Comparison of ENCODE assay signal across 8 mouse cellular contexts in genomic region chr13:58214346-58215252, GRCm38 (mm10). TPM values are rescaled to one million over a fixed set of nuclear protein-coding genes. Genes with fewer than 3 reads are reported as not detected.
DNase-seq lines count a peak whose midpoint lies in the region; ATAC-seq and TF ChIP-seq lines count a peak whose summit lies in the region.

No protein-coding gene starts in this region.

- no peak for DNase-seq in frontal cortex, postnatal 36 days (ENCODE audit: low spot score in 2 of 2)
- peak; percentile 44 for DNase-seq in embryo, embryonic 10.5 days (ENCODE audit: low spot score)
- peak; percentile 6 to 7 for DNase-seq in heart, postnatal 36 days
- DNase-seq in liver, embryonic 13.5 days, result peak; percentile 15
- DNase-seq in neural tube, embryonic 11.5 days (ENCODE audit: low spot score), result peak; percentile 12
- DNase-seq in adrenal gland, postnatal 14 days, result no peak

- no peaks in the 10 kb centered on the region for H3K9me3 ChIP-seq in E14TG2a.4 (ENCODE audit: low read length)
- no peaks in the 10 kb centered on the region for H3K9me3 ChIP-seq in liver, embryonic 13.5 days (replicated peaks)
- no peaks in the 10 kb centered on the region for H3K9me3 ChIP-seq in neural tube, embryonic 11.5 days (ENCODE audit: control insufficient read depth, low read length)

- intact Hi-C loops in heart, postnatal 36 days (cut with DNase I), result loop anchor here (1.0 to 5.0 kb wide), 2 partner anchors 57 to 86 kb away; partner anchors contain the start of genes Hnrnpa0 and Idnk

- peak overlapping the region; percentile 98 for H3K9ac ChIP-seq in liver, embryonic 13.5 days
- H3K9ac ChIP-seq in neural tube, embryonic 11.5 days (ENCODE audit: low read length), result peak overlapping the region; percentile 94

- peaks cover 8% of the 10 kb centered on the region; the same call in 1 of the 2 replicates for H3K27me3 ChIP-seq in E14TG2a.4 (ENCODE audit: insufficient read depth, low read length)
- H3K27me3 ChIP-seq in liver, embryonic 13.5 days, result no peaks in the 10 kb centered on the region
- H3K27me3 ChIP-seq in neural tube, embryonic 11.5 days (ENCODE audit: control insufficient read depth, insufficient read depth, low read length), result no peaks in the 10 kb centered on the region

- peak; percentile 38; the same call in 1 of the 2 replicates for ATAC-seq in frontal cortex, adult (ENCODE audit: low TSS enrichment)
- ATAC-seq in liver, embryonic 13.5 days (ENCODE audit: low read depth), result peak; percentile 71
- peak; percentile 75 for ATAC-seq in neural tube, embryonic 11.5 days (ENCODE audit: insufficient read depth, low FRiP score, low TSS enrichment)

- peak overlapping the region; percentile 88 for H3K27ac ChIP-seq in liver, embryonic 13.5 days
- H3K27ac ChIP-seq in neural tube, embryonic 11.5 days (ENCODE audit: low read depth, low read length), result peak overlapping the region; percentile 67

- TF ChIP-seq CTCF in E14TG2a.4 (conservative IDR thresholded peaks at IDR 0.05; ENCODE audit: low read length), result no peak

- H3K36me3 ChIP-seq in E14TG2a.4 (ENCODE audit: insufficient read depth, low read length), result peaks cover 25% of the 10 kb centered on the region; the same call in 1 of the 2 replicates
- H3K36me3 ChIP-seq in liver, embryonic 13.5 days, result 0 out of 2 replicates have a peak, but pooled peaks cover 3% of the 10 kb centered on the region
- no peaks in the 10 kb centered on the region for H3K36me3 ChIP-seq in neural tube, embryonic 11.5 days (ENCODE audit: control insufficient read depth, insufficient read depth, low read length)

- 2% methylated on average over 43 of the region's 49 CpGs for WGBS in liver, embryonic 13.5 days (ENCODE audit: insufficient replicate concordance)
- 2% methylated on average over 37 of the region's 49 CpGs for WGBS in neural tube, embryonic 11.5 days

- peak overlapping the region; percentile 90 for H3K4me2 ChIP-seq in liver, embryonic 13.5 days
- H3K4me2 ChIP-seq in neural tube, embryonic 11.5 days (ENCODE audit: low read depth), result peak overlapping the region; percentile 56

- peak overlapping the region; percentile 91 for H3K4me3 ChIP-seq in E14TG2a.4 (replicated peaks; ENCODE audit: low read length)
- peak overlapping the region; percentile 98 for H3K4me3 ChIP-seq in liver, embryonic 13.5 days (replicated peaks)
- peak overlapping the region; percentile 99 for H3K4me3 ChIP-seq in neural tube, embryonic 11.5 days (ENCODE audit: low read depth, low read length)

- peaks cover 55% of the 10 kb centered on the region for H3K4me1 ChIP-seq in E14TG2a.4 (replicated peaks; ENCODE audit: low read depth, low read length)
- peaks cover 50% of the 10 kb centered on the region for H3K4me1 ChIP-seq in liver, embryonic 13.5 days (replicated peaks)
- peaks cover 8% of the 10 kb centered on the region; the same call in 1 of the 2 replicates for H3K4me1 ChIP-seq in neural tube, embryonic 11.5 days (ENCODE audit: control insufficient read depth, insufficient read depth, low read length)

RNA-seq across cellular contexts. Expression of gene Ubqln1, which starts 0.9 kb away (rescaled TPM):
- 10 to 100 TPM; 47.8 to 49.6 TPM for total RNA-seq in heart, postnatal 36 days (2021)
- polyA plus RNA-seq in liver, embryonic 13.5 days (2015; fragmentation: Nextera tagmentation; extraction: Ambion mirVana), result 46.0 and 57.4 TPM in 2 replicates
- polyA plus RNA-seq in neural tube, embryonic 11.5 days (2014; fragmentation: Nextera tagmentation; extraction: Ambion mirVana), result 160 and 170 TPM in 2 replicates
- 103 and 113 TPM in 2 replicates for total RNA-seq in adrenal gland, postnatal 14 days (2021)

RNA-seq across cellular contexts. Expression of gene Idnk, which starts 57.1 kb away (rescaled TPM):
- total RNA-seq in heart, postnatal 36 days (2021), result 10 to 100 TPM; 25.0 to 26.6 TPM
- 21.8 and 26.3 TPM in 2 replicates for polyA plus RNA-seq in liver, embryonic 13.5 days (2015; fragmentation: Nextera tagmentation; extraction: Ambion mirVana)
- polyA plus RNA-seq in neural tube, embryonic 11.5 days (2014; fragmentation: Nextera tagmentation; extraction: Ambion mirVana), result 46.3 and 54.4 TPM in 2 replicates
- total RNA-seq in adrenal gland, postnatal 14 days (2021), result 45.4 and 48.0 TPM in 2 replicates

Comparison
In these comparisons a context has a peak if more than half of its experiments do, and no peak if none do; other contexts are left out.
1. DNase-seq: peak in embryo, embryonic 10.5 days (single experiment), heart, postnatal 36 days (2 of 2), liver, embryonic 13.5 days (single experiment) and neural tube, embryonic 11.5 days (single experiment); none in frontal cortex, postnatal 36 days (0 of 2) and adrenal gland, postnatal 14 days (single experiment).
2. Peak in every context shown above with its lines, with median percentiles within 50 percentile points of each other: ATAC-seq and H3K4me3 ChIP-seq.